Comparison of ENCODE assay signal across 21 mouse cellular contexts in genomic region chr5:43477953-43478352, GRCm38 (mm10). TPM values are rescaled to one million over a fixed set of nuclear protein-coding genes. Genes with fewer than 3 reads are reported as not detected.
A peak's percentile ranks its signal among the peaks of the same experiment; 100 is the strongest.
DNase-seq lines count a peak whose midpoint lies in the region; ATAC-seq and TF ChIP-seq lines count a peak whose summit lies in the region.
"Had no signal": no experiment of that assay in that cellular context is flagged by ENCODE, and none has a peak within 500 bp of the region (broad histone marks: within the 10 kb centered on the region; RNA-seq: fewer than 3 reads in every experiment).

No protein-coding gene starts in this region.

- H3K4me1 ChIP-seq in hindbrain, embryonic 10.5 days (replicated peaks): peaks cover 18% of the 10 kb centered on the region
- H3K4me1 ChIP-seq in hindbrain, postnatal 0 days (ENCODE audit: insufficient read depth, low read length): no peaks in the 10 kb centered on the region
- H3K4me1 ChIP-seq in embryonic facial prominence, embryonic 10.5 days: peaks cover 16% of the 10 kb centered on the region
- H3K4me1 ChIP-seq: forebrain, embryonic 15.5 days; heart, embryonic 13.5 days had no signal

- WGBS in hindbrain, embryonic 10.5 days: 54% methylated on average over 5 of the region's 5 CpGs
- 76% methylated on average over 5 of the region's 5 CpGs for WGBS in hindbrain, postnatal 0 days
- WGBS in embryonic facial prominence, embryonic 10.5 days: 41% methylated on average over 5 of the region's 5 CpGs

- H3K4me3 ChIP-seq in hindbrain, embryonic 10.5 days: no peak overlapping the region
- no peak overlapping the region for H3K4me3 ChIP-seq in hindbrain, postnatal 0 days (ENCODE audit: low read length)
- H3K4me3 ChIP-seq in embryonic facial prominence, embryonic 10.5 days: no peak overlapping the region
- H3K4me3 ChIP-seq: embryonic facial prominence, embryonic 12.5 days; forebrain, embryonic 15.5 days; heart, embryonic 13.5 days had no signal

- H3K9me3 ChIP-seq in hindbrain, embryonic 10.5 days: no peaks in the 10 kb centered on the region
- H3K9me3 ChIP-seq in hindbrain, postnatal 0 days (ENCODE audit: low read length): no peaks in the 10 kb centered on the region
- H3K9me3 ChIP-seq in embryonic facial prominence, embryonic 10.5 days: no peaks in the 10 kb centered on the region
- H3K9me3 ChIP-seq: embryonic facial prominence, embryonic 12.5 days; forebrain, embryonic 15.5 days; heart, embryonic 13.5 days had no signal

- no peaks in the 10 kb centered on the region for H3K36me3 ChIP-seq in hindbrain, embryonic 10.5 days
- H3K36me3 ChIP-seq in hindbrain, postnatal 0 days (ENCODE audit: insufficient read depth, low read length): no peaks in the 10 kb centered on the region
- H3K36me3 ChIP-seq in embryonic facial prominence, embryonic 10.5 days (replicated peaks): no peaks in the 10 kb centered on the region
- H3K36me3 ChIP-seq: embryonic facial prominence, embryonic 12.5 days; forebrain, embryonic 15.5 days; heart, embryonic 13.5 days had no signal

- no peak overlapping the region for H3K9ac ChIP-seq in hindbrain, postnatal 0 days (replicated peaks; ENCODE audit: low read length)
- H3K9ac ChIP-seq: embryonic facial prominence, embryonic 12.5 days; forebrain, embryonic 15.5 days; heart, embryonic 13.5 days; hindbrain, embryonic 14.5 days had no signal

- no peak overlapping the region for H3K4me2 ChIP-seq in hindbrain, postnatal 0 days (ENCODE audit: low read depth, low read length)
- H3K4me2 ChIP-seq: embryonic facial prominence, embryonic 12.5 days; forebrain, embryonic 15.5 days; heart, embryonic 13.5 days; hindbrain, embryonic 14.5 days had no signal

- TF ChIP-seq CTCF in hindbrain, postnatal 0 days (IDR thresholded peaks at IDR 0.05; ENCODE audit: low read depth): no peak

- H3K27ac ChIP-seq in hindbrain, embryonic 10.5 days: no peak overlapping the region
- no peak overlapping the region for H3K27ac ChIP-seq in hindbrain, postnatal 0 days
- H3K27ac ChIP-seq in embryonic facial prominence, embryonic 10.5 days (replicated peaks): peak overlapping the region; percentile 35; the same call in 1 of the 2 replicates
- H3K27ac ChIP-seq: embryonic facial prominence, embryonic 12.5 days; forebrain, embryonic 15.5 days; heart, embryonic 13.5 days; hindbrain, embryonic 14.5 days had no signal

- DNase-seq in hindbrain, embryonic 10.5 days (ENCODE audit: low spot score): peak; percentile 25
- DNase-seq in hindbrain, postnatal 0 days (ENCODE audit: low spot score): no peak
- DNase-seq in lung, postnatal 36 days: peak; percentile 31
- DNase-seq in lung, postnatal 25 days (ENCODE audit: low spot score): no peak
- peak; percentile 38 for DNase-seq in embryonic facial prominence, embryonic 10.5 days (ENCODE audit: low spot score)
- DNase-seq in frontal cortex, postnatal 36 days (ENCODE audit: low spot score in 2 of 2): no peak
- no peak for DNase-seq in adrenal gland, postnatal 25 days
- DNase-seq: adrenal gland, postnatal 14 days; cerebellum, adult 18-20 months; cerebellum, postnatal 10 days; gastrocnemius, postnatal 14 days; heart, postnatal 36 days had no signal

- no peaks in the 10 kb centered on the region for H3K27me3 ChIP-seq in hindbrain, embryonic 10.5 days (ENCODE audit: insufficient read depth, poor library complexity, severe bottlenecking)
- no peaks in the 10 kb centered on the region for H3K27me3 ChIP-seq in hindbrain, postnatal 0 days (ENCODE audit: insufficient read depth, low read length)
- no peaks in the 10 kb centered on the region for H3K27me3 ChIP-seq in embryonic facial prominence, embryonic 10.5 days (replicated peaks; ENCODE audit: low read depth, poor library complexity, severe bottlenecking)
- H3K27me3 ChIP-seq: embryonic facial prominence, embryonic 12.5 days; forebrain, embryonic 15.5 days; heart, embryonic 13.5 days; Patski had no signal

- ATAC-seq in hindbrain, postnatal 0 days: no peak
- ATAC-seq: activated CD4-positive, CD25-positive, alpha-beta regulatory T cell, adult 4 months; forebrain, embryonic 15.5 days; intestine, postnatal 0 days; Patski had no signal

RNA-seq across cellular contexts. Expression of gene C1qtnf7, which starts 37.4 kb away (rescaled TPM):
- polyA plus RNA-seq in hindbrain, embryonic 10.5 days (2016; fragmentation: Nextera tagmentation; extraction: Ambion mirVana): 0.32 and 0.93 TPM in 2 replicates
- total RNA-seq in hindbrain, postnatal 0 days (2014; rRNA removed): 0.52 and 0.72 TPM in 2 replicates
- polyA plus RNA-seq in hindbrain, postnatal 0 days (2015; fragmentation: Nextera tagmentation; extraction: Ambion mirVana): 1.3 and 1.7 TPM in 2 replicates
- polyA plus RNA-seq in embryonic facial prominence, embryonic 10.5 days (2016; fragmentation: Nextera tagmentation; extraction: Ambion mirVana): 0.52 and 1.1 TPM in 2 replicates
- 2.3 and 7.5 TPM in 2 replicates for total RNA-seq in adrenal gland, postnatal 25 days (2021)
- total RNA-seq: MEL had no signal
- polyA plus RNA-seq: activated CD4-positive, CD25-positive, alpha-beta regulatory T cell, adult 4 months; C2C12 had no signal

Comparison
In these comparisons a context has a peak if more than half of its experiments do, and no peak if none do; other contexts are left out.
1. DNase-seq: peak in hindbrain, embryonic 10.5 days (single experiment), lung, postnatal 36 days (single experiment) and embryonic facial prominence, embryonic 10.5 days (single experiment); none in hindbrain, postnatal 0 days (single experiment), lung, postnatal 25 days (single experiment), frontal cortex, postnatal 36 days (0 of 2) and adrenal gland, postnatal 25 days (single experiment).